Mouse (Mus musculus): ENCODE data around the gene Diras2. TPM values are rescaled to one million over a fixed set of nuclear protein-coding genes. Genes with fewer than 3 reads are reported as not detected.

The Diras2 gene
- polyA plus RNA-seq, 1 experiment from 2014 or later, result 0.05 TPM

DNA sequence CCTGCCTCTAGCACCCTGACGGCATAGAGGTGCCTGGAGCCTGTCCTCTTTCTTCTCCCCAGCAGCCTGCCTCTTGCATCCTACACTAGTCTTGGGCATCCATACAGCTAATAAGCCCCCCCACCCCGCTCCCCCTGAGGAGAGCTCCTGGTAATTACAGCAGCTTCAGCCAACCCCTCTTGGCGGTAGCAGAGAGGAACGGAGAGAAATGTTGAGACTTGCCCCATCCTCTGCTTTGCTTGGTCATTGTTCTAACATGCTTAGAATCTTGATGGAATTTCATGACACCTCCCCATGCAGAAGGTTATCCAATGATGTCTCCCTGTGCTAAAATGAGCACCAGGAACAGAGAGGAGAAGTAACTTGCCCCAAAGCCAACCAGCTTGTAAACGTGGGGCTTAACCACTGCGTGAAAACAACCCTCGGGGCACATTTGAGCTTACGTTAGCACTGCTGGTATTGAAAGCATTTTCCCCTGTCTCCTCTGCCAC, 11.0 kb upstream of the Diras2 start:
- Histone ChIP-seq H3K27ac (ENCODE audit: low read depth, low read length) (no peak overlapping the region), H3K4me1 (replicated peaks; ENCODE audit: control insufficient read depth, insufficient read depth, low read length) (no peaks in the 10 kb centered on the region), H3K9me3 (ENCODE audit: control insufficient read depth, low read length) (no peaks in the 10 kb centered on the region), H3K36me3 (ENCODE audit: control insufficient read depth, insufficient read depth, low read length) (no peaks in the 10 kb centered on the region), H3K4me3 (ENCODE audit: low read depth, low read length) (no peak overlapping the region), H3K4me2 (ENCODE audit: low read depth, low read length, severe bottlenecking) (no peak overlapping the region), H3K9ac (ENCODE audit: low read length) (no peak overlapping the region), H3K27me3 (ENCODE audit: control insufficient read depth, insufficient read depth, low read length) (no peaks in the 10 kb centered on the region)
- 71% methylated on average over 8 of the region's 8 CpGs for WGBS
- DNase-seq (ENCODE audit: low spot score), result no peak
- ATAC-seq (replicated peaks; ENCODE audit: low FRiP score), result no peak

GRCm38 (mm10) chr13:52541385-52542035, 10.4 kb upstream of the Diras2 start:
- H3K4me1 ChIP-seq (replicated peaks; ENCODE audit: control insufficient read depth, insufficient read depth, low read length), result no peaks in the 10 kb centered on the region
- no peak overlapping the region for H3K27ac ChIP-seq (ENCODE audit: low read depth, low read length)
- H3K4me2 ChIP-seq (ENCODE audit: low read depth, low read length, severe bottlenecking), result no peak overlapping the region
- ATAC-seq (replicated peaks; ENCODE audit: low FRiP score), result no peak
- no peaks in the 10 kb centered on the region for H3K27me3 ChIP-seq (ENCODE audit: control insufficient read depth, insufficient read depth, low read length)
- H3K9me3 ChIP-seq (ENCODE audit: control insufficient read depth, low read length), result no peaks in the 10 kb centered on the region
- H3K4me3 ChIP-seq (ENCODE audit: low read depth, low read length), result no peak overlapping the region
- no peak overlapping the region for H3K9ac ChIP-seq (ENCODE audit: low read length)
- DNase-seq (ENCODE audit: low spot score), result no peak
- WGBS, result 74% methylated on average over 5 of the region's 5 CpGs
- H3K36me3 ChIP-seq (ENCODE audit: control insufficient read depth, insufficient read depth, low read length), result no peaks in the 10 kb centered on the region

- Histone ChIP-seq H3K36me3 (ENCODE audit: control insufficient read depth, insufficient read depth, low read length) (no peaks in the 10 kb centered on the region), H3K9ac (ENCODE audit: low read length) (no peak overlapping the region), H3K4me2 (ENCODE audit: low read depth, low read length, severe bottlenecking) (no peak overlapping the region), H3K27ac (ENCODE audit: low read depth, low read length) (no peak overlapping the region), H3K4me1 (replicated peaks; ENCODE audit: control insufficient read depth, insufficient read depth, low read length) (no peaks in the 10 kb centered on the region), H3K4me3 (ENCODE audit: low read depth, low read length) (no peak overlapping the region), H3K27me3 (ENCODE audit: control insufficient read depth, insufficient read depth, low read length) (no peaks in the 10 kb centered on the region), H3K9me3 (ENCODE audit: control insufficient read depth, low read length) (no peaks in the 10 kb centered on the region)
- no peak for DNase-seq (ENCODE audit: low spot score)
- no peak for ATAC-seq (replicated peaks; ENCODE audit: low FRiP score)
- WGBS, result 87% methylated on average over 6 of the region's 6 CpGs
Observed at GRCm38 (mm10) chr13:52539461-52539860, 8.4 kb upstream of the Diras2 start.

- Histone ChIP-seq H3K27me3 (ENCODE audit: control insufficient read depth, insufficient read depth, low read length) (no peaks in the 10 kb centered on the region), H3K9ac (ENCODE audit: low read length) (no peak overlapping the region), H3K4me1 (replicated peaks; ENCODE audit: control insufficient read depth, insufficient read depth, low read length) (no peaks in the 10 kb centered on the region), H3K27ac (ENCODE audit: low read depth, low read length) (no peak overlapping the region), H3K9me3 (ENCODE audit: control insufficient read depth, low read length) (no peaks in the 10 kb centered on the region), H3K36me3 (ENCODE audit: control insufficient read depth, insufficient read depth, low read length) (no peaks in the 10 kb centered on the region), H3K4me3 (ENCODE audit: low read depth, low read length) (no peak overlapping the region), H3K4me2 (ENCODE audit: low read depth, low read length, severe bottlenecking) (no peak overlapping the region)
- DNase-seq (ENCODE audit: low spot score) (no peak), ATAC-seq (replicated peaks; ENCODE audit: low FRiP score) (no peak)
- 95% methylated on average over 9 of the region's 9 CpGs for WGBS
Observed at GRCm38 (mm10) chr13:52538588-52539116, 7.6 kb upstream of the Diras2 start.

DNA sequence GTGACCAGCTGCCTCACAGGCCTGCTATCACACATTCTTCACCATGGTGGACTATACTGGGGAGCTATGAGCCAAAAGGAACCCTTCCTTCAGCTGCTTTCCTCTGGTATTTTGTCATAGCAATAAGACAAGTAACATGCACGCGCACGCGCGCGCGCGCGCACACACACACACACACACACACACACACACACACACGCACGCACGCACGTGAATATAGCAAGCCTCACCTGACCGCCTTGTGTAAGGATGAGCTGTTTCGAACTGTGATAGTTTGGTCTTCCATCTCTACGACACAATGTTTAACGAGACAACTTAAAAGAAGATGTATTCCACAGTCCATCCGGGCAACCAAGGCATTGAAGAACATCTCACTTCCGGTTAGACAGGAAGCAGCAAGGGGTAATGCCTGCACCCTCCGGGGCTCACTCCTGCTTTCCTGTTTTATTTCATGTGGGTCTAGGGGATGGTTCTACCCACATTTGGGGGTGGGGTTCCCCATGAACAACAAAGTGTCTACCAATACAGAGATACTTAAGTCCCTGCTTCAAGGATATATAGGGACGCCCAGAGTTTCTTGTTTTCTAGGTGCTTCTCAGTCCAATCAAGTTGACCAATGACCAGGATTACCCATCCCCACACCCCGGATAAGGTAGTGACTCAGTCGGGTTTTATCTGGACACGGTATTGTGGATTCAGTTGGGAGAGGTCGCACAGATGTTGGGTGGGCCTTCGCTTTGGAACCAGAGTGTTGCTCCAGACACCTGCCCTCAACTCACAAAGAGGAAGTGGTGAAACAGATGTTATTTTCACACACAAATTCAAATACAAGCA, 6.9 kb upstream of the Diras2 start:
- Histone ChIP-seq H3K4me1 (replicated peaks; ENCODE audit: control insufficient read depth, insufficient read depth, low read length) (no peaks in the 10 kb centered on the region), H3K4me2 (ENCODE audit: low read depth, low read length, severe bottlenecking) (no peak overlapping the region), H3K4me3 (ENCODE audit: low read depth, low read length) (no peak overlapping the region), H3K27ac (ENCODE audit: low read depth, low read length) (no peak overlapping the region), H3K36me3 (ENCODE audit: control insufficient read depth, insufficient read depth, low read length) (no peaks in the 10 kb centered on the region), H3K27me3 (ENCODE audit: control insufficient read depth, insufficient read depth, low read length) (no peaks in the 10 kb centered on the region), H3K9ac (ENCODE audit: low read length) (no peak overlapping the region), H3K9me3 (ENCODE audit: control insufficient read depth, low read length) (no peaks in the 10 kb centered on the region; the same call in 1 of the 2 replicates)
- 95% methylated on average over 26 of the region's 26 CpGs for WGBS
- ATAC-seq (replicated peaks; ENCODE audit: low FRiP score) (no peak), DNase-seq (ENCODE audit: low spot score) (no peak)

DNA sequence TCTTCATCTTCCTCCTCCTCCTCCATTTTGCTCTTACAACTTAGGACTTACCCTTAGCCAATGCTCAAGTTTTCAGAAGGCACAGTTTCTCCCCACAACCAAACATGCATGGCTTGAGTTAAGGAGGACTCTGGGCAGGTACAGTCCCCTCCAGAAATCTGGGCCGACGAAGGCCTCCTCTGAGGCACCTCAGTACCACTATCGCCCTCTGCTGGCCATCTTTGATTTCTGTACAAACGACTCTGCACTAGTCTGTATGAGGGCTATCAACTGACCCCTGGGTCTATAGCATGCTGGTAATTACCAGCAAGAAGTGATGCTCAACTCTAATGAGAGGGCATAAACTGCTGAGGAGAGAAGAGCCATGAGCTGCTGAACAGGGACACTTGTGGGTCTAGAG, 4.5 kb upstream of the Diras2 start:
- H3K27me3 ChIP-seq (ENCODE audit: control insufficient read depth, insufficient read depth, low read length), result no peaks in the 10 kb centered on the region
- DNase-seq (ENCODE audit: low spot score) (peak; percentile 84), ATAC-seq (replicated peaks; ENCODE audit: low FRiP score) (no peak)
- 3% methylated on average over 4 of the region's 4 CpGs for WGBS
- H3K36me3 ChIP-seq (ENCODE audit: control insufficient read depth, insufficient read depth, low read length), result no peaks in the 10 kb centered on the region
- no peak overlapping the region for H3K9ac ChIP-seq (ENCODE audit: low read length)
- no peak overlapping the region for H3K27ac ChIP-seq (ENCODE audit: low read depth, low read length)
- H3K4me3 ChIP-seq (ENCODE audit: low read depth, low read length), result no peak overlapping the region
- no peaks in the 10 kb centered on the region for H3K4me1 ChIP-seq (replicated peaks; ENCODE audit: control insufficient read depth, insufficient read depth, low read length)
- H3K9me3 ChIP-seq (ENCODE audit: control insufficient read depth, low read length), result peaks cover 4% of the 10 kb centered on the region; the same call in 1 of the 2 replicates
- H3K4me2 ChIP-seq (ENCODE audit: low read depth, low read length, severe bottlenecking), result no peak overlapping the region

- no peak overlapping the region for H3K4me2 ChIP-seq (ENCODE audit: low read depth, low read length, severe bottlenecking)
- H3K4me1 ChIP-seq (replicated peaks; ENCODE audit: control insufficient read depth, insufficient read depth, low read length), result no peaks in the 10 kb centered on the region; the same call in 1 of the 2 replicates
- ATAC-seq (replicated peaks; ENCODE audit: low FRiP score), result no peak
- H3K4me3 ChIP-seq (ENCODE audit: low read depth, low read length), result no peak overlapping the region
- H3K36me3 ChIP-seq (ENCODE audit: control insufficient read depth, insufficient read depth, low read length), result no peaks in the 10 kb centered on the region
- peaks cover 12% of the 10 kb centered on the region for H3K27me3 ChIP-seq (ENCODE audit: control insufficient read depth, insufficient read depth, low read length)
- no peak for DNase-seq (ENCODE audit: low spot score)
- peaks cover 4% of the 10 kb centered on the region; the same call in 1 of the 2 replicates for H3K9me3 ChIP-seq (ENCODE audit: control insufficient read depth, low read length)
- no peak overlapping the region for H3K27ac ChIP-seq (ENCODE audit: low read depth, low read length)
- 86% methylated on average over 5 of the region's 5 CpGs for WGBS
- H3K9ac ChIP-seq (ENCODE audit: low read length), result no peak overlapping the region
Observed at GRCm38 (mm10) chr13:52533644-52534043, 2.6 kb upstream of the Diras2 start.

DNA sequence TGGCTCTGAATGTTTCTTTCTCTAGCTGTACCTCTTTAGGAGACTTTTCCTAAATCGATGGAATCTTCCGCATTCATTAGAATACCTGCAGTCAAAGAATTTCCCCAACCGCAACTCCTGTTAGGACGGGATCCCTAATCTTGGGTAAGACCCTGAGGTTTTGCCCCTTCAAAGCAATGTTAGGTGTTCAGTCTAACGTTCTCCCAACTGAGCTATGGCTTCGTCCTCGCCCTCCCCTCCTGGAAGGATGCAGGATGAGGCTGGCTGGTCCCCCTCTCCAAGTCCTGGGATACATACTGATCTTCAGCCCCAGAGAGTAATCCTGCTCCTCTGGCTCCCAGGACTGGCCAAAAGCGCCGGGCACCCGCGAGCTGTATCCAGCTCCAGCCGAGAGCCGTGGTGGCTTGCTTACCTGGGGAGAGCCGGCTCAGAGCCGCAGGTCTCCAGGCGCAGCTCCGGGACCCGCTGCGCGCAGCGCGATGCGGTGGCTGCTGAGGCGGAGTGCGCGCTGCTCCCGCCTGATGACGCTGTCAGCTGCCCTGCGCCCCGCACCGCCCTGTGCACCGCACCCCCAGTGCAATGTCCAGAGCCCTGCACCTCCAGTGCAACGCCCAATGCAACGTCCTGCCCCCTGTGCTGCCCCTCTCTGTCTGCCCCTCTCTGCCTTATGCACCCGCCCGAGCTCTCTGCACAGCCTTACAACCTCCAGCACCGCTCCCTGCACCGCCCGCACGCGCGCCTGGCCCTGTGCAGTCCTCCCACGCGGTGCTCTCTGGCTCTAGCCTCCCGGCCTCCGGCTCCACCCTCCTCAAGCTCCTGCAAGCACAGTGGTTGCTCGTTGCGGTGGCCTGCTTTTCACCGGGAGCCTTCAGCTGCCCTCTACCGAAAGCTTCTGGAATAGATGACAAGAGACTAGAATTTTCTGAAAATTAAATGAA, 802 bp downstream of the Diras2 start:
- Histone ChIP-seq H3K36me3 (ENCODE audit: control insufficient read depth, insufficient read depth, low read length) (no peaks in the 10 kb centered on the region), H3K9ac (ENCODE audit: low read length) (peak overlapping the region; percentile 30), H3K4me1 (replicated peaks; ENCODE audit: control insufficient read depth, insufficient read depth, low read length) (no peaks in the 10 kb centered on the region; the same call in 1 of the 2 replicates), H3K4me3 (ENCODE audit: low read depth, low read length) (peak overlapping the region; percentile 31), H3K27me3 (ENCODE audit: control insufficient read depth, insufficient read depth, low read length) (peaks cover 12% of the 10 kb centered on the region), H3K4me2 (ENCODE audit: low read depth, low read length, severe bottlenecking) (peak overlapping the region; percentile 87), H3K9me3 (ENCODE audit: control insufficient read depth, low read length) (peaks cover 4% of the 10 kb centered on the region; the same call in 1 of the 2 replicates), H3K27ac (ENCODE audit: low read depth, low read length) (no peak overlapping the region)
- WGBS, result 2% methylated on average over 46 of the region's 50 CpGs
- peak; percentile 88 for ATAC-seq (replicated peaks; ENCODE audit: low FRiP score)
- DNase-seq (ENCODE audit: low spot score), result peak; percentile 89
